Mouse (Mus musculus): Measurements from ENCODE around the gene Anapc16.

- TF ChIP-seq CTCF (IDR thresholded peaks at IDR 0.05) (no peak), EP300 (IDR thresholded peaks at IDR 0.05) (no peak)
Observed at GRCm38 (mm10) chr10:59939081-59939480, 63.9 kb downstream of the Anapc16 start.
